Mouse (Mus musculus) megakaryocyte progenitor cell, adult 5-6 weeks (primary cell): ENCODE results near the gene Gm28038. TPM values are rescaled to one million over a fixed set of nuclear protein-coding genes. Genes with fewer than 3 reads are reported as not detected.
A peak's percentile ranks its signal among the peaks of the same experiment; 100 is the strongest.

Source experiments
- ATAC-seq: replicated peaks from 2 replicates; pipeline ENCODE4 v1.8.0; 2016; ENCODE audit warnings: mild to moderate bottlenecking, moderate TSS enrichment, inconsistent platforms; ENCODE audit not compliant: poor library complexity
- total RNA-seq, 2 experiments: library from RNA; stranded (forward) in 1 of 2; stranded (reverse) in 1 of 2; fragments of 157-497, 149-512 nt in 1 of 2; fragments of 200-1000 nt in 1 of 2; gene quantifications; 2 replicates each; pipeline versions ENCODE4 v1.2.3 to v1.2.4; 2015 to 2017

Gene Gm28038
- total RNA-seq, 2 experiments from 2014 or later = not detected

GRCm38 (mm10) chr2:30285004-30285403, 4.2 kb downstream of the Gm28038 start:
- no peak for ATAC-seq

GRCm38 (mm10) chr2:30285416-30286181, 4.8 kb downstream of the Gm28038 start:
- ATAC-seq = peak; percentile 36

GRCm38 (mm10) chr2:30286192-30287026, 5.6 kb downstream of the Gm28038 start, which contains the start of the genes Dolk and Nup188:
TSS of gene Dolk (minus strand) at chr2:30286334.
TSS of gene Nup188 (plus strand) at chr2:30286397.
- peak; percentile 93 for ATAC-seq

GRCm38 (mm10) chr2:30287027-30287373, 6.2 kb downstream of the Gm28038 start:
- ATAC-seq = peak; percentile 24; the same call in 1 of the 2 replicates

DNA sequence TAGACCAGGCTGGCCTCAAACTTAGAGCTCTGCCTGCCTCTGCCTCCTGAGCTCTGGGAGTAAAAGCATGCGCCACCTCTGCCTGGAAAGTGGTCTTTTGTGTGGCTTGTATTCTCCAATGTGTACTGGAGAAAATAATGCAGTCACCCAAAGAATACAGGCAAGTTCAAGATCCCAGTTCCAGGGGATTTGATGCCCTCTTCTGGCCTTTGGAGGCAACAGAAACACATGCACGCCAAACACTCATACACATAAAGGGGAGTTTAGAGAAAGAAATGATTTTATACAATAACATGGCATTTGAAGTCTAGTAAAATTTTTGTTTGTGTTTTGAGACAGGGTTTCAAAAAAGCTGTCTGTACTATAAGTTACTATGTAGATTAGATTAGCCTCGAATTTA, 18.7 kb downstream of the Gm28038 start:
- ATAC-seq = no peak

- ATAC-seq = no peak
Observed at GRCm38 (mm10) chr2:30299966-30300365, 19.1 kb downstream of the Gm28038 start.

DNA sequence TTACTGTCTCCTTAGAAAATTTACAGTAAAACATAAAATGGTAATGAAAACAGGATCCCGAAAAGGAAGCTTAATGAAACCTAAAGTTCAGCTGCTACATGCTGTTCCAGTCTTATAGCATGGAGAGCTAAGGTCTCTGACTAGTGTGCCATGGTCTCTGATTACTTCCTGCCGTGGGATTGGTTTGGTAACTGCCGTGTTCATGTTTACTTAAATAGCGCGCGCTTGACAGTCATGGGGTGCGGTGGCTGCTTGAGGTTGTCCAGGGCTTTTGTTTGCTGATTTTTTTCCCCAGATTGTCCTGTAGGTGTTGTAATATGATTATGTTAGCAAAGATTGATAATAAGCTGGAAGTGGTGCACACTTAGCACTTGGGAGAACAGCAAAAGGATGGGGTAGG, 25.2 kb downstream of the Gm28038 start:
- ATAC-seq = no peak

- ATAC-seq = peak; percentile 93
Observed at GRCm38 (mm10) chr2:30309351-30309750, 28.5 kb downstream of the Gm28038 start.

DNA sequence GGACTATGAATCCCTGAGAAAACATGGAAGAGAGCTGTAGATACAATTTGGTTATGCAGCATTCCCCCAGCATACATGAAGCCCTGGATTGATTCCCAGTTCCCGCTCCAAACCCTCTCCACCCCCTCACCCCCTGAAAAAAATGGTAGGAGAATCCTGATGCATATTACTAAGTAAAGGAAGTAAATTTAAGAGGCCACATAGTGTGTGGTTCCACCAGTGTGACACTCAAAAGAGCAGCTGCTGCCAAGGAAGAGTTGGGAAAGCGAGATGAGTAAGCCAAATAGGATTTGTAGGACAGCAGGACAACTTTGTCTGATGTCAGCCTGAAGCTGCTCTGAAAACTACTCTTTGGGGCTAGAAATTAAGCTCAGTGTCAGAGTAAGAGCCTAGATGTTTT, 30.6 kb downstream of the Gm28038 start:
- ATAC-seq = no peak

DNA sequence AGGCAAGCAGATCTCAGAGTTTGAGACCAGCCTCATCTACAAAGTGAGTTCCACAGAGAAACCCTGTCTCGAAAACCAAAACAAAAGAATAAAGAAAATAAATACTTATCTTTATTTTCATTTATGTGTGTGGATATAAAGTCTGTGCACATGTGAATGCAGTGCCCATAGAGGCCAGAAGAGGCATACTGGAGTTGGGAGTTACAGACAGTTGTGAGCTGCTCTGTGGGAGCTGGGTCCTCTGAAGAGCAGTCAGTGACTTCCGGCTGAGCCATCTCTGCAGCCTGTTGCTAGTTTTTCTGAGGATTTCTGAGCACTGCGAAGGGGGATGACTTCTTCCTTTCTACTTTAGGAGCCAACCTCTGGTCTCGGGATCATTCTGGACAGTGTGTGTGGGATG, 35.3 kb downstream of the Gm28038 start:
- peak; percentile 65 for ATAC-seq

GRCm38 (mm10) chr2:30316955-30317354, 36.1 kb downstream of the Gm28038 start:
- ATAC-seq = no peak

- no peak for ATAC-seq
Observed at GRCm38 (mm10) chr2:30319260-30319659, 38.4 kb downstream of the Gm28038 start.

DNA sequence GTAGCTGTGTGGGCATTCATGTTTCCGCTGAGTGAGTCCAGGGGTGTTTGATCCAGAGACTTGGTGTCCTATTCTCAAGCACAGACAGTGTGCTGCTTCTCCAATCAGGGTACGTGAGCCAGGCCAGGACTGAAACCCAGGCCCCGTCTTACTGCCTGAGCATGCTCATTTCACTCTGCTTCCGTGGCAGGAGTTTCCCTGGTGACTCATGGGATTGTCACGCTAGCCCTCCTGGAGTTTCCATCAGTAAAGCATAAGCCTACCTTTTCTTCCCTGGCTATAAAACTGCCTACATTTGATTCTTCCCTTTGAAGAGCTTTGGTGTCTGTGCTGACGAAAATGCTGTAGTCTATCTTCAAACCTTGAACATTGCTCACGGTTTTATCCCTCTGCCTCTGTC, 42.3 kb downstream of the Gm28038 start:
- no peak for ATAC-seq

DNA sequence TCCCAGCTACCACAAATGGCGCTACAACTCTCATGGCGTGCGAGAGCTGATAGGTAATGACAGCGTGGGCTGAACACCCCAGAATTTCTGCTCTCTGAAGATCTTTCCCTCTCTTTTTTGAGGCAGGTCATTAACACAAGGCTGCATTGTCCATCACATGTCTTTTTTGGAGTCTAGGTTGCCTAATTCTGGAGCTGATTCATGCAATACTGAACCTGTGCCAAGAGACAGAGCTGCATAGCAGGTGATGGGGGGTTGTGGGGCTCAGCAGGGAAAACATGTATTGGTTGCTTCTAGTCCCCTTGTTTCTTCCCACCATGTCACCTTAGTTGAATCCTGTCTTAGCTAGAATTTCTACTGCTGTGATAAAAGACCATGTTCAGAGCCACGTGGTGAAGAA, 44.5 kb downstream of the Gm28038 start:
- ATAC-seq = no peak

DNA sequence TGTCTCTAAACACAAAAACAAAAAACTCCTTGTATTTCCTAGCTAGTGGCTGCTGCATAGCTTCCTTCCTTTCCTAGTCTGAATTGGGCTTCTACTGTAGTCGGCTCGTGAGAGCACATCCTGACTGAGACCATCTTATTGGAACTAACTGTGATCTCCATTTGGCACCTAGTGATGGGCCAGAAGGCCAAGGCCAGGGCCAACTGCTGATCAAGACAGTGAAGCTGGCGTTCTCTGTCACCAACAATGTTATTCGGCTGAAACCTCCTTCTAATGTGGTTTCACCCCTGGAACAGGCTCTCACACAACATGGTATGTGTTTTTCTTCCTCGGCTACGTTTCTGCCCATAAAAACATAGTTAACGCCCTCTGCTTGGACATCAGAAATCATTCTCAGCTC, 46.4 kb downstream of the Gm28038 start:
- ATAC-seq = no peak

DNA sequence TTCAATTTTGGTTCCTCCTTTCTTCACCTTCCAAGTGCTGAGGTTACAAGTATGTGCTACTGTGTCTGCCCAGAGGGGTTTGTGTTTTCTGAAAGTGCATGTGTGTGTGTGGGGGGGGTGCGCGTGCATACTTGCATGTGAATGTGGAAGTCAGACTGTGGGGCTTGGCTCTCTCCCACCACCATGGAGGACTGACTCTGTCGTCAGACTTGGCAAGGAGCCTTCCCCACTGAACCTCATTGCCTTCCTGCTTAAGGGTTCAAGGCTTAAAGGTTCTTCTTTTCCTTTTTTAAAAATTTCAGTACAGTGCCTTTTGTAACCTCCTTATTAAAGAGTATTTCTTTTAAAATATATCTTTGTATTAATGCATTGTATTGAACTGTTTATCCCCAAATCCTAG, 47.9 kb downstream of the Gm28038 start:
- no peak for ATAC-seq

GRCm38 (mm10) chr2:30335324-30335723, 54.5 kb downstream of the Gm28038 start:
- ATAC-seq = no peak

DNA sequence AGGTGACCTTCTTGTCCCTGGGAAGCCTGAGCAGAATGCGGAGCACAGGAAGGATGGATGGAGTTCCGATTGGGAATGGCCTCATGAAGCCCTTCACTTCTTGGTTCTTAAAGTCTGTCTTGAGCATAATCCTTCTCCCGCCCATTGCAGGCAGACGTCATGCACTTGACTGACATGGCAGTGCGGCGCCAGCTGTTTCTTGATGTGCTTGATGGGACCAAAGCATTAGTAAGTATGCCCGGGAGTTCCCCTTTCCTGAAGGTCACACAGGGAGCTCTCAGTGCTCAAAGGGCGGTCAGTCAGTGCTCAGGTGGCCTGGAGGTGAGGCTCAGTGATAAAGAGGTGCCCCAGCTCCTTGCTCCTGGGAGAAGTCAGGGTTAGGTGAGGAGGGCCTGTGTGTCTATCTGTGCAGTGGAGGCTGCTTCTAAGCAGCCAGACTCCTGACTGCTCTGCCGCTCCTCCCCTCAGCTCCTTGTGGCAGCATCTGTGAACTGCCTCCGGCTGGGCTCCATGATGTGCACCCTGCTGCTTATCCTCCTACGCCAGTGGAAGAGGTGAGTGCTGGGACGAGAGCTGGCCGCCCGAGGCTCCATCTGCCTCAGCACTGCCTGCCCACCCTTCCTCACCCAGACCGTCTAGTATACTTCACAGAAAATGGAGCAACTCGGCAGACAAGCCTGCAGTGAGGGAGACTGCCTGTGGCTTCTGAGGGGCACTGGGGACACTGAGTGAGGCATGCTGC, 55.5 kb downstream of the Gm28038 start:
- no peak for ATAC-seq

DNA sequence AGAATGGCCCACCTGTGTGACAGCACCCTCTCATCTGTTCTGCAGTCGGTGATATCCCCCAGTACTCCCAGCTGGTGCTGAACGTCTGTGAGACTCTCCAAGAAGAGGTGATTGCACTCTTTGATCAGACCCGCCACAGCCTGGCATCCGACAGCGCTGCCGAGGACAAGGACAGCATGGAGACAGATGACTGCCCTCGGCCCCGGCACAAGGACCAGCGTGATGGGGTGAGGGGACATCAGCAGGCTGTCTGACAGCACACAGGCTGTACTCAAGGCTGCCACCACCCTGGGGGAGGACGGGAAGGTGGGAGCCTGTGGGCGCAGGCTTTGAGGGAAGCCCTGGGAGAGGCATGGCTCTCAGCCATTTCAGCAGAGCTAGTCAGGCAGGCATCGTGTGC, 56.3 kb downstream of the Gm28038 start:
- ATAC-seq = no peak

- no peak for ATAC-seq
Observed at GRCm38 (mm10) chr2:30342061-30342460, 61.2 kb downstream of the Gm28038 start.

DNA sequence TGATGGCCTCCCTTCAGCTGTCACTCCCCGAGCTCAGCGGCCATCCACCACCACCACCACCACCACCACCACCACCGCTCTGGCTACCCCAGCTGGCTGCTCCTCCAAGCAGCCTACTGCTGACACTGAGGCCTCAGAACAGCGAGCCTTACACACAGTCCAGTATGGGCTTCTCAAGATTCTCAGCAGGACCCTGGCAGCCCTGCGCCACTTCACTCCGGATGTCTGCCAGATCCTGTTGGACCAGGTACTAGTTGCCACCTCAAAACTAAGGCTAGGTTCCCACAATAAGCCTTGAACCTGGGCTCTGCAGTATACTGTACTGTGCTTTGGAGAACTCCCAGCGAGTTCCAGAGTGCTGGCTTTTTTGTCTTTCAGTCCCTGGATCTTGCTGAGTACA, 61.7 kb downstream of the Gm28038 start:
- no peak for ATAC-seq
